Mouse (Mus musculus): Measurements from ENCODE around the gene Rpl5. TPM values are rescaled to one million over a fixed set of nuclear protein-coding genes. Genes with fewer than 3 reads are reported as not detected.
"Not testable (repeated sequence)": the region's sequence is repeated elsewhere in the genome, so short reads cannot be mapped to it uniquely, and the experiment has no call there.

Gene Rpl5
- total RNA-seq, 2 experiments from 2014 or later, result 71.3 to 78.0 TPM

- DNase-seq, result no peak
These were observed 813 bp downstream of the Rpl5 start for GRCm38 (mm10) chr5:107901014-107901615.

DNA sequence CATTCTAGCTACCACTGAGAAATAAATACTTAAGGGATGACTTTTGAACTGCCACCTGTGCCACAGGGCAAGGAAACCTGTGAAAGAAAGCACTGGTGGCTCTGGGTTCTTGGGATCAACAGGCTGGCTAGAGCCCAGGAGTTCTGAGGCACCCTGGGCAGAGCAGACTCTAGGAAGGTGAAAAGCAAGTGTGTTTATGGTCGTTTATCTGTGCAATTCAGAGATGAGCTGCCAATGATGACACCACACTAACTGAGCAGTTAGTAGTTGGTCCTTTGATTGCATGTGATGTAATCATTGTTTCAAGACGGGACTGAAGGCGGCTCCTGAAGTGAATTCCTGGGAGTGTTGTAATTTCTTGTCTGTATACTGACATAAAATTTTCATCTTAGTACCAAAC, 4.0 kb downstream of the Rpl5 start:
- no peak for DNase-seq

- no peak for DNase-seq
These were observed 8.3 kb downstream of the Rpl5 start for GRCm38 (mm10) chr5:107908514-107909110.

DNA sequence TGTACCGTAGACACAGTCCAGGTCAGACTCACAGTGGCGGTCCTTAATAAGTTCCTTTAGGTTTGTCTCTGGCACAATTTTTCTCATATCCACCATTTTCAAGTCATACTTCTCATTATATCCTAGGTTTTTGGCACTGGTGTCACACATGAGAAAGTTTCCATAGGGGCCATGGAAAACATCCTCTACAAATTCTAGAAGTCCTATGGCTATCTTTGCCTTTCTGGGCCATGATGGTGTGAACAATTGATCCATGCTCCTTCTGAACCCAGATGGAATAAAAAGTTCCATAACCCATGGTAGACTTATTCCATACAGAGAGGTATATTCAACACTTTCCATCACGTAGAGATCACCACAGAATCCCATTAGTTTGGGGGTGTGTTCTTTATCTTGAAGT, 9.4 kb downstream of the Rpl5 start:
- no peak for DNase-seq

- no peak for DNase-seq
These were observed 9.8 kb downstream of the Rpl5 start for GRCm38 (mm10) chr5:107910084-107910616.

- no peak for DNase-seq
These were observed 10.7 kb downstream of the Rpl5 start for GRCm38 (mm10) chr5:107911012-107911411.

DNA sequence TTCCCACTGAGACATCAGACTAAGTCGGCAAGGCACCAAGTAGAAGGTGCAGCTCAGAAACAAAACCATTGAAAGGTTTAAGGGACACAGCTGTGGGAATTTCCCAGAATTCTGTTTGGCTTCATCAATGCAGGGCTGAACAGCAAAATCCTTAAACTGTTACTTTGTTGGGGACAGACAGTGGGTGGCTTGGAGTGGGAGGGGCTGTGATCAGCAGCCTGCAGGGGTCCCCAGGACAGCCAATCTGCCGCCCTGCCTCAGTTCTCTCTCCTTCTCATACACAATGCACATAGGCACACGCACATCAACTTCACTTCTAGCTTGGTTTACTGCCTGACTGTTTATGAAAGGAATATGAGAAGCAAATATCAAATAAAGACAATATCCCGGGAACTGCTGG, 15.0 kb downstream of the Rpl5 start:
- no peak for DNase-seq

GRCm38 (mm10) chr5:107921400-107922252, 21.3 kb downstream of the Rpl5 start:
- no peak for DNase-seq

DNA sequence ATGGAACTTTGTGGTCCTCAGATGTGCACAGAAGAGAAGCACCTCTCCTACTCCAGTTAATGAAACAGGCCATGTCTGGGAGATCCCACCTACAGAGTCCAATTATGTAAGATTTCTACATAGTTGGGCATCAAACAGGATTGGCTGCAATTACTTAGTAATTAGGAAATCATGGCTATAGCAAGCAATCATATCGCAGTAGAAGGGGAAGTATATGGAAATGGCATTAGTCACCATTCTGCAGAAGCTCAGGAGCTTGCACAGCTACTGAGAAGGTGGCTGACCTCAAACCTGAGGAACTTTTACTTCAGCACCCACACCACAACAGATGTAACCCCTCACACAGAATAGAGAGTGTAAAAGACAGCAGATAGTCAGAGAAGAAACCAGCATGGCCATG, 22.5 kb downstream of the Rpl5 start:
- no peak for DNase-seq

DNA sequence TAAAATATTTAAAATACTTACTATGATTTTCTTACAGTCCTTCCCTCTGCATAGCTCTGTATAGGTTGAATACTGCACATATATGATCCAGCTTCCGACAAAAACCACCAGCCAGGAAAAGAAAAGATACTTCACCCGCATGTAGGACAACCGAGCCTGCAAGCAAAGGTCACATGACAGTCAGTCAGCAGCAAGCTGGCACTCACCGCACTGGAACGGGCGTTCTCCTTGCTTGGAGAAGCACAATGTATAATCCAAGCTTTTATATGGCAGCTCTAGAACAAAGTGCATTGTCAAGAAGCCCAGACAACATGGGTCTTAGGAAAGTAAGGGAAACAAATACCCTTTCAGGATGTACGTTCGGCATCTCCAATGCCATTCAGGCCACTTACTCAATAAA, 24.3 kb downstream of the Rpl5 start:
- no peak for DNase-seq

DNA sequence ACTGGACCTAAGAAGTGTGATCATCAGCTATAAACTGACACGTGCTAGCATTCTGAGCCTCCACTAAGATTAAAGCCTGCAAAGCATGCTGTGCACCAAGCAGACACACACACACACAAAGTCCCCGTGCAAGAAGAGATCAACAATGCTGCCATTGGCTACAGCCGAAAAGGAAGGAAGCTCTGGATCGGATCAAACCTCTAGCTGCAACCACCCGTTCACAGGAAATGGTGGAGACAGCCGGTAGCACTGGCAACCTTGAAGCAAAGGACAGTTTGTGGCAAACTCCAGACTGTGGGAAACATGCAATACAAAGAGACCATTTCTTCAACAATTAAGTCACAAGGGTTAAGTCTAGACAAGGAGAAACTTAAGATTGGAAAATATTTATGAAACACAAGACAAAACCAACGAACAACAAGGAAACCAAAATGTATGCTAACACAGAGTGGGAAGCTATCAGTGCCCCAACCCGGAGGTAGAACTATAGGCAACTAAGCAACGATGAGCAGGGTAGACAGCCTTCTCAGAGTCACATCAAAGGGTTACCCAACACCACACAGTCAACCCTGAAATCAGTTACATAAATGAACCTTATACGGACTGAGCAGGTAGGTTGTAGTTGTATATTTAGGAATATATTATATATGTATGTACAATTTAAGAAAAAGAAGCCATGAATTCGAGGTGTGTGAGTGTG, 26.4 kb downstream of the Rpl5 start:
- DNase-seq, result no peak

- no peak for DNase-seq
These were observed 32.3 kb downstream of the Rpl5 start for GRCm38 (mm10) chr5:107932556-107932955.

- DNase-seq, result no peak
These were observed 33.1 kb downstream of the Rpl5 start for GRCm38 (mm10) chr5:107933202-107933974.

DNA sequence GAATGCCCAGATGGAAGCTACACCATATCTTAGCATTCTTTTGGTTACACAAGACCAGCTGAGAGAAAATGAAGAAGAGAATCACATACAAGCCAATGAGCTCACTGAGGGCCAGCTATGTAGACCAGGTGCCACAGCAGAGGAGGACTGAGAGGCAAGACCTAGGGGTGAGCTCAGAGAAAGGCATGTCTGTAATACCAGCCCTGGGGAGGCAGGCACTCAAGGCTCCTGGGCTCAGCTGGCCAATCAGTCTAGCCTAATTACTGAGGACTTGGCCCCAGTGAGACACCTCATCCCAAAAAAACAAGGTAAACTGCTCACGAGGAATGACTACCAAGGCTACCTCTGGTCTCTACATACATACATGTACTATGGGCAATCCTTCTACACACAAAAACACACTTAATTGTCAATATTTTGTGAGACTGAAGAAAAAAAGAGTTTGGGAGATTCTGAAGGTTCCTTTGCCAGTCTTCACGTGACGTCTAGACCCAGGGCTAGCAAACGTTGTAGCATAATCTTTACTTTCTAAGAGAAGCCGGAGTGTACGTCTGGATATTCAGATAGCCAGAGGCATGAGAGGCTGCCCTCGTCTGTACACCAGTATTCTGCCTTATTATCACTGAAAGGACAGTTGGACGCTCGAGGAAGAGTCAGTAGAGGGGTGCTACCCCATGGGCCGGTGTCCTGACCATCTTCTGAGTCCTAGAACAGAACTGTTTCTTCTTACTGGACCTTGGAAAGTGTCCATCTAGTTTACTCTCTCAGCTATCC, 34.7 kb downstream of the Rpl5 start:
- no peak for DNase-seq

- no peak for DNase-seq
These were observed 36.5 kb downstream of the Rpl5 start for GRCm38 (mm10) chr5:107936625-107937389.

GRCm38 (mm10) chr5:107938483-107938882, 38.2 kb downstream of the Rpl5 start:
- DNase-seq, result not testable (repeated sequence)

DNA sequence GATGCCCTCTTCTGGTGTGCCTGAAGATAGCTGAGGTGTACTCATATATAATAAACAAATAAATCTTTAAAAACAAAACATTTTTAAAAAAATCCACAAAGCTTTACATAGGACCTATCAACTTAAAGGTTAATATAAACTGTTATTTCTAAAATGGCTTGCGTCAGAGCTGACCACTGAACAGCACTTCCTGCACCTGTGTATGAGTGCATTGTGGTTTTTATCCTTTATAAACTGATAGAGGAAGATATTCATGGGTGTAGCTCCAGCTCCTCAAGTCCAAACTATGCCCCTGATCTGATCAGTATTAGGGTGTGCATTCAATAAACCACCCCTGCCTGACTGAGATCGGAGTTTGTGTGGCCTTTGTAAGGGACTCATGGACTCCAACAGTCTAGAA, 38.6 kb downstream of the Rpl5 start:
- no peak for DNase-seq

- no peak for DNase-seq
These were observed 39.4 kb downstream of the Rpl5 start for GRCm38 (mm10) chr5:107939701-107940100.

DNA sequence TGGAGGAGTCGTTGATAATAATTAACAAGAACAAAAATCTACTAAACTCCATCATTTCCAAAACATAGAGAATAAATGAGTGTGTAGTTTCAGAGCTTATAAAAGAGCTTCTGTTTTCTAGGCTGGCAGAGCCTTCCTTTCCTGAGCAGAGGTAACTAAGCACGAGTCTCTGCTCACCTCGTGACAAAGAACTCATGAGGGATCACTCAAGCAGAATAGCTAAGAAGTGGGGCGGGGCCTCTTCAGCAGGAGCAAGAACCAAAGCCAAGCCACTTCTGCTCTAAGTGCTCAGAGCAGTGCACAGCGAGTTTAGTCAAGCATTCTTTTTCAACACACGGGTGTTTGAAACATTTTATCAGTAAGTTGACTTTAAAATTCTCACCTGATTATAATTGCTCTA, 40.9 kb downstream of the Rpl5 start:
- DNase-seq, result no peak

- DNase-seq, result no peak
These were observed 42.6 kb downstream of the Rpl5 start for GRCm38 (mm10) chr5:107942941-107943340.
